Mouse (Mus musculus) frontal cortex, postnatal 25 days (tissue): Measurements from ENCODE around the gene Ndufb6.

Experiments used
- DNase-seq, 2 experiments: peaks; one replicate each; pipeline ENCODE4 v3.0.0; 2022; ENCODE audit warnings: low spot score in 2 of 2

The Ndufb6 gene

GRCm38 (mm10) chr4:40254385-40255103 lies 24.7 kb downstream of the Ndufb6 start:
- no peak for DNase-seq

GRCm38 (mm10) chr4:40253766-40254165 lies 25.5 kb downstream of the Ndufb6 start:
- DNase-seq: no peak

- DNase-seq: no peak
These were observed 28.2 kb downstream of the Ndufb6 start for GRCm38 (mm10) chr4:40250984-40251383.

- no peak for DNase-seq
These were observed 35.2 kb downstream of the Ndufb6 start for GRCm38 (mm10) chr4:40244035-40244434.

GRCm38 (mm10) chr4:40243006-40243405 lies 36.2 kb downstream of the Ndufb6 start:
- DNase-seq: no peak

DNA sequence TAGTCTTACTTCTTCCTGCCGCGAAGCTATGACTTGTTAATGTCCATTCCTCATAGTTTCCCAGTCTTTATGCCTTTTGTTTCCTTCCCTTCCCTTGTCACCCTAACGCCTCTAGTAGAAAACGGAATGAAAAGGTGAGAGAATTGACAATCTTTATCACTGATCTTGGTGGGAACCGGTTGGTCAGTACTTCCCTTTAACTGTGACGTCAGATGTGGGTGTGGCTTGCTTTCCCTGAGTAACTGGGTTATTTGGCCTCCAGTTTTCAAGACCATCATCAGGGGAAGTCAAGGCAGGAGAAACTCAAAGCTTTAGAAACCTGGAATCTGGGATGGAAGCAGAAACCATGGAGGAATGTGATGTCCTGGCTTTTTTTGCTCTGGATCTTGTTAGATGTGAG lies 37.3 kb downstream of the Ndufb6 start:
- no peak for DNase-seq

GRCm38 (mm10) chr4:40240272-40240744 lies 38.9 kb downstream of the Ndufb6 start:
- no peak for DNase-seq

DNA sequence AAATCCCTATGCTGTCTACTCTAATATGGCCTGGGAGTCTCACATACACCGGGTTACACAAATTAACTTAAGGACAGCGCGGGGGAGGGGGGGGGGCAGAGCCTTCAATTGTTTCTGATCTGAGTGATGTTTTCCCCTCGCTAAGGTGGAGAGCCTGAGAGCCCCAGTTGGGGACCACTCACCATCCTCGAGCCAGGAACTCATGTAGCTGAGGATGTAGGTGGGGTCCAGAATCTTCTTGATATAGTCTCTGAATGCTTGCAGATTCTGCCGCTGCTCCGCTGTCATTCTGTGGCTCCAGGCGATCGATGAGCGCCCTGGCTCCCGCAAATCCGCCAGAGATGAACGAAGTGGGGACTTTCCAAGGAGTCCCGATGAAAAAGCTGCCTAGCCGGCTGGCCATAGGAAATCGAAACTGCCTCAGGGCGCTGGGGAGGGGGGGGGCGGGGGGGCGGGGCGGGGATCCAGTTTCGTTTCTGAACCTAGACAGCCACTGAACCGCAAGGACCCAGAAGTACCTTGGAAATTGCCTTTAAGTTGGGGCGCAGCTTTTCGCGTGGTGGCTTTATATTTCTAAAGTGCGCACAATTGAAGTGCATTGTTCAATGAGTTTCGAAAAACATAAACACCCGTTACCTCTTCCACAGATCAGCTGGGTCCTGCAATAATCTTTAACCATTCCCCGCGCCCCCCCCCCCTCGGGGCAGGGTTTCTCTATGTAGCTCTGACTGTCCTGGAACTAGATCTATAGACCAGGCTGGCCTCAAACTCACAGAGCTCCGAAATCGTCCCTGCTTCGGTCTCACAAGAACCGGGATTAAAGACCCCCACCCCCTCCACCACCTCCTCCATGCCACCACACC lies 39.6 kb downstream of the Ndufb6 start, which contains the start of gene Ddx58:
Gene Ddx58 (minus strand): TSS at position 420 of the 863 bp plus-strand sequence.
- DNase-seq: no peak

GRCm38 (mm10) chr4:40238483-40239408 lies 40.5 kb downstream of the Ndufb6 start:
- no peak for DNase-seq

DNA sequence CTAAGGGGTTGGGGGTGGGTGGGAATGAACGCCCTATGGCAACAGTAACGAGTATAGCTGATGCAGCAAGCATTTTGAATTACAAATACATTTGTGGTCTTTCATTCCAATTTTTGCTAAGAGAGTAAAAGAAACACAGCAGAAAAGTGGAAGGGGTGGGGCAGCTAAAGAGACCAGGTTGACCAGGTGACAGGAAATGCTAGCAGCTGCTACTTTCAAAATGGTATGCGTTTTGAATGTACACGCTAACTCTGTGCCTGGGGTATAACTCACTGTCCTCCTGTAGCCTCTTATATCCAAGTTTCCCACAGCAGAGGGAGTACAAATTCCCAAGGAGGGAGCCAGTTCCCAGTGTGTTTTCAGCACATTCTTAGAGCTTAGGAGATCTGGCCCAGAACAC lies 42.4 kb downstream of the Ndufb6 start:
- no peak for DNase-seq

- DNase-seq: no peak
These were observed 45.0 kb downstream of the Ndufb6 start for GRCm38 (mm10) chr4:40234256-40234655.

DNA sequence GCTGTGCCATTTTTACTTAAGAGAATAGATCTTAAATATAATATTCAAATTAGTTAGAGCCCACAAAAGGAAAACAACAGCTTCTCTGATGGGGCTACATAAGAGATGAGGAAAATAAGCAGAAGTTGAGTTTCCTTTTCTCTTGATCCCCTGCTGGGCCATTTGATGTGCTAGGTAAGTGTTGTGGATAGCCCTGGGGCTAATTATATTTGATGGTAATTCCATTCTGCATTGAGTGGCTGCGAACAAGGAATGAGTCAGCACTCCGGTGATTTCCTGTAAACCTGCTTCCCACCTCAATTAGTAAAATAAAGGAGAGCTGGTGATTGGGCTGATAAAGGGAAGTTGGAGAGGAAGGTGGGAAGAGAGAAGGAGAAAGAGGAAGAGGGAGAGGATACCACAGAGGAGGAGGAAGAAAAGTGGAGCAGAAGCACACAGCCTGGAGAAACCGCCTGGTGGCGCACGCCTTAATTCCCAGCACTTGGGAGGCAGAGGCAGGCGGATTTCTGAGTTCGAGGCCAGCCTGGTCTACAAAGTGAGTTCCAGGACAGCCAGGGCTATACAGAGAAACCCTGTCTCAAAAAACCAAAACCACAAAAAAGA lies 46.1 kb downstream of the Ndufb6 start:
- no peak for DNase-seq

DNA sequence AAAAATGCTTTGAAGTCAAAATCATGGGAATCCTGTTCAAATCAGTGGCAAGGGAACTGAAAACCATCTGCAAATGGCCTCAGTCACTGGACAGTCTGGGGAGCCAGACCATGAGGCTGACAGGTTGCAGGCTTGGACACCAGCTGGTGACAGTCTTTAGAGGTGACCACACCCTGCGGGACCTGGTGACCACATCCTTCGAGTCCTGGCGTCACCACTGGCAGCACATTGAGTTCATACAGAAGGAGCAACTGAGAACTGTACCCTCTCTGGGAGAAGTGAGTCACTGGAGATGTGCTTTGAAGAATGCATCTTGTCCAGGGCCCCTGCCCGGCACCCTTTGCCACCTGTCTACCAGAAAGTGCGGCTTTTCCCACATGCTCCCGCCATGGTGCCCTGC lies 49.5 kb downstream of the Ndufb6 start:
- no peak for DNase-seq

DNA sequence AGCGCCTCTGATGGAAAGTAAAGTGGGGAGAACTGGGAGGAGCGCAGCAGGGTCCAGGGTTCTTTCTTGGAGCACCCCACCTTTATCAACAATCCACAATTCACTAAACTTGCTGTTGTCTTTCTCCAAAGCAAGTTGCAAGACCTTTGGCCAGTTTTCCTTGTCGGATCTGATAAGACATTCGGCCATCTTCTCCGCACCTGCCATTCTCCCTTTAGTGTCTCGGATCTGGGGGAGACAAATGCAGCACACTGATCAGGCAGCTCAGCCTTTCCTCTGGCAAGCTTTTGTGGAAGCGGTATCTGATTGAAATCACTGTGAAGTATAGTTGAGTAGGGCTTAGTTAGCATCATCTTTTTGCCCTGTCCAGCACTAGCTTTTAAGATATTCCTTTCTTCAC lies 51.3 kb downstream of the Ndufb6 start:
- no peak for DNase-seq

DNA sequence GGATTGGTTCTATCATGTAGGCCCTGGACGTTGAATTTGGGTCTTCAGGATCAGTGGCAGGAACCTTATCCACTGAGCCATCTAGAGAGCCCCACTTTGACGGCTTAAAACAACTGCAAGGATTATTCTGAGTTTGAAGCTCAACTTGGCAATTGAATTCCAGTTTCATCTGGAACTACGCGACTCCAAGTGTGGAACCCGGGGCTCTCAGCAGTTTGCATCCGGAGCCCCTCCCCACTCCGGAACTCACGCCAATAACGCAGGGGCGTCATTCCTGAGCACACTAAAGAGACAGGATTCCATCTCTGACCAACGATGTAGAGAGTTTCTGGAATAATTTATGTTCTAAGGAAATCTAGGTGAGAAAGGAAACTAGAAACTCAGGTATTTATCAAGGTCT lies 52.1 kb downstream of the Ndufb6 start:
- DNase-seq: no peak

- no peak for DNase-seq
These were observed 53.1 kb downstream of the Ndufb6 start for GRCm38 (mm10) chr4:40226095-40226494.

- no peak for DNase-seq
These were observed 57.2 kb downstream of the Ndufb6 start for GRCm38 (mm10) chr4:40221876-40222585.

GRCm38 (mm10) chr4:40221004-40221760 lies 58.0 kb downstream of the Ndufb6 start:
- no peak for DNase-seq
